Mouse (Mus musculus) lung, embryonic 16.5 days (tissue): ENCODE data around the gene Ric3. TPM values are rescaled to one million over a fixed set of nuclear protein-coding genes. Genes with fewer than 3 reads are reported as not detected.
A peak's percentile ranks its signal among the peaks of the same experiment; 100 is the strongest.

Experiments
- ATAC-seq: fragments of 200-750 bp; cut with Nextera tagmentation; 2 replicates; pipeline ENCODE4 v1.8.0; 2017; ENCODE audit warnings: low read depth, mild to moderate bottlenecking, moderate library complexity
- H3K27ac ChIP-seq: fragments of 300-500 bp; sonication (generic); 2 replicates; pipeline ENCODE4 v1.5.1; 2014; ENCODE audit warnings: mild to moderate bottlenecking, control low read depth, low read length
- H3K27me3 ChIP-seq: fragments of 300-500 bp; sonication (generic); 2 replicates; pipeline ENCODE4 v1.6.1; 2014; ENCODE audit warnings: low read depth, low read length, mixed read lengths; ENCODE audit not compliant: control insufficient read depth, insufficient read depth
- H3K36me3 ChIP-seq: fragments of 300-500 bp; sonication (generic); 2 replicates; pipeline ENCODE4 v1.6.1; 2014; ENCODE audit warnings: low read length; ENCODE audit not compliant: control insufficient read depth, insufficient read depth
- H3K4me1 ChIP-seq: fragments of 300-500 bp; sonication (generic); replicated peaks from 2 replicates; pipeline ENCODE4 v1.6.1; 2014; ENCODE audit warnings: low read length, mixed read lengths; ENCODE audit not compliant: control insufficient read depth, insufficient read depth
- H3K4me2 ChIP-seq: fragments of 300-500 bp; sonication (generic); 2 replicates; pipeline ENCODE4 v1.6.1; 2014; ENCODE audit warnings: low read depth, low read length, control low read depth
- H3K4me3 ChIP-seq: fragments of 300-500 bp; sonication (generic); 2 replicates; pipeline ENCODE4 v1.5.1; 2014; ENCODE audit warnings: mild to moderate bottlenecking, low read length, control low read depth
- H3K9ac ChIP-seq: fragments of 300-500 bp; sonication (generic); 2 replicates; pipeline ENCODE4 v1.6.1; 2014; ENCODE audit warnings: low read length, control low read depth
- H3K9me3 ChIP-seq: fragments of 300-500 bp; sonication (generic); 2 replicates; pipeline ENCODE4 v1.6.1; 2016; ENCODE audit warnings: low read length; ENCODE audit not compliant: control insufficient read depth
- WGBS: fragments of 180-500 bp; shearing (Covaris S2); extraction: QIAGEN DNeasy Blood & Tissue Kit; methylation state at CpG from one replicate; pipeline ENCODE4 v1.1.7; 2014; 5-methylcytosine and 5-hydroxymethylcytosine counted together
- polyA plus RNA-seq: library from polyadenylated mRNA; unstranded; fragments of >200 nt; fragmentation: Nextera tagmentation; extraction: Ambion mirVana; gene quantifications from 2 replicates; pipeline ENCODE4 v1.2.1, GENCODE M21; 2015

Gene Ric3
- polyA plus RNA-seq, 1 experiment from 2014 or later = 1.8 TPM

GRCm38 (mm10) chr7:108993881-108994291, 89.2 kb downstream of the Ric3 start:
- no peak for ATAC-seq
- Histone ChIP-seq H3K9ac (no peak overlapping the region), H3K9me3 (no peaks in the 10 kb centered on the region), H3K4me1 (peaks cover 2% of the 10 kb centered on the region; the same call in 1 of the 2 replicates), H3K27me3 (no peaks in the 10 kb centered on the region), H3K4me3 (no peak overlapping the region), H3K4me2 (no peak overlapping the region), H3K36me3 (no peaks in the 10 kb centered on the region), H3K27ac (peak overlapping the region; percentile 32)
- 80% methylated on average over 3 of the region's 3 CpGs for WGBS

GRCm38 (mm10) chr7:108993230-108993629, 89.9 kb downstream of the Ric3 start:
- Histone ChIP-seq H3K9ac (no peak overlapping the region), H3K9me3 (no peaks in the 10 kb centered on the region), H3K36me3 (no peaks in the 10 kb centered on the region), H3K4me2 (no peak overlapping the region), H3K27me3 (no peaks in the 10 kb centered on the region), H3K27ac (no peak overlapping the region; the same call in 1 of the 2 replicates), H3K4me3 (no peak overlapping the region), H3K4me1 (peaks cover 2% of the 10 kb centered on the region; the same call in 1 of the 2 replicates)
- ATAC-seq = peak; percentile 94
- 39% methylated on average over 7 of the region's 7 CpGs for WGBS

DNA sequence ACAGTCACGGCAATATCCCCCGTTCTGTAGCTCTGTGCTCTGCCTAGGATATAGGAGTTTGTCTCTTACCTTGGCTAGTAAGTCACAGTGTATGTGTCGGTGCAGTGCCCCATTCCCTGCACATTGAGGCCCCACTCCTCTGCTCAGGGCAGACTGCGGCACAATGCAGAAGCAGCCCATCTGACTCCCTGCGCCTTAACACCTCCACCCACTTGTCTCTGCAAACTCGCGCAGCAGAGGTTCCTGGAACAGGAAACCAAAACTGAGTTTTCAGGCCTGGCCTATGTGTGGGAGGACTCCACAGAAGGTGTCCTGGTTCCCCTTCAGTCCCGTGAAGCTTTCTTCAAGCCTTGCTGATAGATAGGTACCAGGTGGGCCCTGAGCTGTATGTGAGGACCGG, 91.9 kb downstream of the Ric3 start:
- 72% methylated on average over 9 of the region's 9 CpGs for WGBS
- no peak overlapping the region for H3K4me3 ChIP-seq
- H3K27ac ChIP-seq = no peak overlapping the region
- no peak overlapping the region for H3K9ac ChIP-seq
- H3K27me3 ChIP-seq = no peaks in the 10 kb centered on the region
- no peaks in the 10 kb centered on the region for H3K9me3 ChIP-seq
- peaks cover 2% of the 10 kb centered on the region; the same call in 1 of the 2 replicates for H3K4me1 ChIP-seq
- H3K4me2 ChIP-seq = no peak overlapping the region
- ATAC-seq = no peak
- no peaks in the 10 kb centered on the region for H3K36me3 ChIP-seq

DNA sequence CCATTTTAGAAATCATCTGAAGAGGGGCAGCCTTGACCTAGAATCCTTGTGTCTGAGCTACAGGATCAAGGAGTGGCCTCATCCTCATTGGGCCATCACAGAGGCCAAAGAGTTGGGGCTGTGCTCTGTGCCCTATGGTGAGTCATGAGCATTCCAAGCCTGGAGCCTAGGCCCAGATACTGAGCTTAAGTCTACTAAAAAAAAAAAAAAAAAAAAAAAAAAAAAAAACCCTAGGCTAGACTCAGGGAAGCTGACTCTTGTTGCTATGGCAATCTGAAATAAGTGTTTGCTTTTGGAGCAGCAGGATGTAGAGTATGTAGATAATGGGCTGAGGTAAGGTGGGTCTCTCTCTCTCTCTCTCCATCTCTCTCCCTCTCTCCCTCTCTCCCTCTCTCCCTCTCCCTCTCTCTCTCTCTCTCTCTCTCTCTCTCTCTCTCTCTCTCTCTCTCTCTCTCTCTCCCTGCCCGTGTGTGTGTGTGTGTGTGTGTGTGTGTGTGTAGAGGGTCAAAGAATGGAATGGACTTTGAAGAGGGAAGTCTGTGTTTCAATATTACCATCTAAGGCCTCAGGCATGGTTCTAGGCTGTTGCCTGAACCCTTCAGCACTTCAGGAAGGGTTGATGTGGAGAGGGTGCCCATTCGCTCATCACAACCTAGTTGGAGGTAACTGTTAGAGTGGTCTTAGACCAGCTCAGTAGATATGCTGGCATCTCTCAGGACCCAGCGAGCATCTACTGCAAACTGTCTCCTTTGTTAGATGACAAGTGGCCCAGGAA, 97.0 kb downstream of the Ric3 start:
- peak; percentile 86 for ATAC-seq
- H3K9me3 ChIP-seq = no peaks in the 10 kb centered on the region
- 82% methylated on average over 2 of the region's 3 CpGs for WGBS

More for the DNA sequence above, 97.0 kb downstream of the Ric3 start:
- Histone ChIP-seq H3K27ac (0 out of 2 replicates have a peak overlapping the region, but pooled peaks have one; percentile 12), H3K27me3 (no peaks in the 10 kb centered on the region), H3K4me3 (no peak overlapping the region), H3K4me2 (no peak overlapping the region), H3K4me1 (peaks cover 2% of the 10 kb centered on the region; the same call in 1 of the 2 replicates), H3K36me3 (no peaks in the 10 kb centered on the region), H3K9ac (no peak overlapping the region)

Other genes with a start within 250 kb of the Ric3 start
- not detected in 2 replicates for gene Olfr516, start 232.8 kb downstream of the Ric3 start, polyA plus RNA-seq
- gene Olfr517, start 211.0 kb downstream of the Ric3 start, polyA plus RNA-seq = not detected in 2 replicates
- gene Olfr518, start 198.3 kb downstream of the Ric3 start, polyA plus RNA-seq = not detected in 2 replicates
- not detected in 2 replicates for gene Olfr519, start 188.9 kb downstream of the Ric3 start, polyA plus RNA-seq
- 1.0 and 1.1 TPM in 2 replicates for gene Nlrp10, start 153.2 kb downstream of the Ric3 start, polyA plus RNA-seq
- gene Eif3f, start 148.9 kb downstream of the Ric3 start, polyA plus RNA-seq = 79.4 and 80.3 TPM in 2 replicates
- 1.3 and 1.7 TPM in 2 replicates for gene Tub, start 133.0 kb downstream of the Ric3 start, polyA plus RNA-seq
- 11.8 and 13.3 TPM in 2 replicates for gene Lmo1, start 91.9 kb upstream of the Ric3 start, polyA plus RNA-seq